Mouse (Mus musculus): ENCODE measurements around the gene Rapgef2.

DNA sequence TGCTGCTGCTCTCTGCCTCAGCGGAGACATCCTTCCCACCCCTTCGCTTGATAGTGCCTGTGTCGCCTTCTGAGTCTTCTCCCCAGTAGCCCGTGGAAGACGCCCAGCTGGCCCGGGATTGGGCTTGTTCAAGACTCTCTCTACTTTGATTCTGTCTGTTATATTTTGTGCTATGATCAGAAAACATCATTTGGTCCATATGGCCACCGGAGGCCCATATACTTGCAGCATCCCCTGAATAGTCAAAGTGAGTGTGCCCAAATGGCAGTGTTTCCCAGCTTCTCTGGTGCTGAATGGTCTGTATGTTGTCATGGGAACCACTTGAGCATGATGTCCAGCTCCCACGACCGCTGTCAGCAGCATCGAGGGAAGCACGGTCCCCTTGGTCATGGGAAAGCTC is 217.3 kb downstream of the Rapgef2 start:
- TF ChIP-seq CTCF (conservative IDR thresholded peaks at IDR 0.05; ENCODE audit: low read length) (no peak), NANOG (IDR thresholded peaks at IDR 0.05; ENCODE audit: borderline replicate concordance, low read length) (no peak)

Data from E14TG2a.4 (cell line).